Mouse (Mus musculus): ENCODE results near the gene Olfr872.

- TF ChIP-seq CTCF (IDR thresholded peaks at IDR 0.05; ENCODE audit: low read depth): no peak
- TF ChIP-seq EP300 (optimal IDR thresholded peaks at IDR 0.05): no peak
Measured at GRCm38 (mm10) chr9:20202131-20202530, 34.8 kb upstream of the Olfr872 start.
